ENCODE assay signal across 8 mouse cellular contexts in the genomic region with DNA sequence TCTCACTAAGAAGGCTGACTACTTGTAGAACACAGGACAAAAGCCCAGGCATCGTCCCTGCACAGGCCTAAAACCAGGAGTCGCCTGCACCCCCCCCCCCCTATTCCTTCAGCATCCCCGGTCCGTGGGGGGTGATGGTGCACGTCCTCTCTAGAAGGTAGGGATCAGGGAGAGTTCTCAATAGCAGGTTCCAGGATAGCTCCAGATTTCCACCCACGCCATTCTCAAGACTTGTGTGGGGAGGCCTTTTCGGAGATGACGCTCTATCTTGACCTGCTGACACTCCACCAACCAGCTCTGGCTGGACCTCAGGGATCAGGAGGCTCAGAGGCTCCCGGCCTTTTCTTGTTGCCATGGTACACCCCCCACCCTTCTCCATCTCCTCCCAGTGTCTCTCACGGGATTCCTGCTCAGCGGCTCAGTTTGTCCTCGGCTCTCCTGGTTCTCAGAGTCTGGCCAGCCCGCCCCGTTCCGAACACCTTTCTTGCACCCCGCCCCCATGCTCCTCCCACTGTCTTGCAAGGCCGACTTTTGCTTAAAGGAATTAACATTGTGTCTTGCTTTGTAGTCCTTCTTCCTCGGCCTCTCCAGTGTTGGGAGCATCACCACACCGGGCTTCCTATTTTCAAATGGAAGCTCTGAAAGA. TPM values are rescaled to one million over a fixed set of nuclear protein-coding genes. Genes with fewer than 3 reads are reported as not detected.
DNase-seq lines count a peak whose midpoint lies in the region; ATAC-seq and TF ChIP-seq lines count a peak whose summit lies in the region.

No protein-coding gene starts in this region.

- peak; percentile 46; the same call in 1 of the 2 replicates for ATAC-seq in cerebellum, adult (ENCODE audit: insufficient number of reproducible peaks, low FRiP score, low TSS enrichment)
- 0 out of 2 replicates have a peak, but pooled peaks have one; percentile 2 for ATAC-seq in intestine, postnatal 0 days
- 0 out of 2 replicates have a peak, but pooled peaks have one; percentile 18 for ATAC-seq in stomach, postnatal 0 days (ENCODE audit: low FRiP score, low TSS enrichment)
- no peak for ATAC-seq in CD4-positive, CD25-positive, alpha-beta regulatory T cell, adult 4 months

- H3K9ac ChIP-seq in ES-Bruce4 (ENCODE audit: low read depth, poor library complexity, severe bottlenecking), result 0 out of 2 replicates have a peak overlapping the region, but pooled peaks have one; percentile 28
- H3K9ac ChIP-seq in intestine, postnatal 0 days (ENCODE audit: low read depth, low read length), result no peak overlapping the region
- H3K9ac ChIP-seq in stomach, postnatal 0 days (ENCODE audit: low read length), result no peak overlapping the region

- WGBS in forebrain, embryonic 10.5 days, result 4% methylated on average over 19 of the region's 19 CpGs
- 23% methylated on average over 19 of the region's 19 CpGs for whole genome bisulfite sequencing in intestine, postnatal 0 days
- WGBS in stomach, postnatal 0 days, result 22% methylated on average over 19 of the region's 19 CpGs

- DNase-seq in cerebellum, adult 11 months, result no peak
- DNase-seq in forebrain, embryonic 10.5 days (ENCODE audit: extremely low spot score, low spot score), result peak; percentile 60
- DNase-seq in stomach, postnatal 0 days (ENCODE audit: low spot score), result no peak
- no peak for DNase-seq in T-cell, adult 2 months (ENCODE audit: low spot score)

- H3K27ac ChIP-seq in ES-Bruce4 (ENCODE audit: insufficient read depth, low read length), result no peak overlapping the region
- peak overlapping the region; percentile 77 for H3K27ac ChIP-seq in forebrain, embryonic 10.5 days
- no peak overlapping the region for H3K27ac ChIP-seq in intestine, postnatal 0 days (ENCODE audit: low read depth, low read length)
- 0 out of 2 replicates have a peak overlapping the region, but pooled peaks have one; percentile 3 for H3K27ac ChIP-seq in stomach, postnatal 0 days (replicated peaks)

- TF ChIP-seq CTCF in ES-Bruce4 (IDR thresholded peaks at IDR 0.05; ENCODE audit: low read depth, low read length), result no peak
- no peak for TF ChIP-seq CTCF in intestine, postnatal 0 days (IDR thresholded peaks at IDR 0.05; ENCODE audit: low read depth)
- TF ChIP-seq CTCF in stomach, postnatal 0 days (IDR thresholded peaks at IDR 0.05; ENCODE audit: low read depth), result no peak

- no peak for TF ChIP-seq POLR2A in ES-Bruce4 (IDR thresholded peaks at IDR 0.05; ENCODE audit: insufficient read depth, low read length)

- peak overlapping the region; percentile 17; the same call in 1 of the 2 replicates for H3K4me3 ChIP-seq in ES-Bruce4 (ENCODE audit: low read depth, low read length)
- H3K4me3 ChIP-seq in forebrain, embryonic 10.5 days, result peak overlapping the region; percentile 44
- H3K4me3 ChIP-seq in intestine, postnatal 0 days (ENCODE audit: low read depth, low read length), result no peak overlapping the region
- no peak overlapping the region for H3K4me3 ChIP-seq in stomach, postnatal 0 days (ENCODE audit: low read depth, low read length)

- no peak for TF ChIP-seq EP300 in ES-Bruce4 (IDR thresholded peaks at IDR 0.05; ENCODE audit: insufficient read depth, low read depth, low read length)
- TF ChIP-seq EP300 in stomach, postnatal 0 days (optimal IDR thresholded peaks at IDR 0.05), result no peak

- H3K27me3 ChIP-seq in ES-Bruce4 (ENCODE audit: control insufficient read depth, insufficient read depth, low read length, poor library complexity, severe bottlenecking), result no peaks in the 10 kb centered on the region
- H3K27me3 ChIP-seq in forebrain, embryonic 10.5 days (ENCODE audit: poor library complexity, severe bottlenecking), result peaks cover 43% of the 10 kb centered on the region
- peaks cover 3% of the 10 kb centered on the region; the same call in 1 of the 2 replicates for H3K27me3 ChIP-seq in intestine, postnatal 0 days (replicated peaks; ENCODE audit: control insufficient read depth, insufficient read depth, low read length)
- H3K27me3 ChIP-seq in stomach, postnatal 0 days (ENCODE audit: control insufficient read depth, insufficient read depth, low read length), result no peaks in the 10 kb centered on the region

- H3K36me3 ChIP-seq in ES-Bruce4 (ENCODE audit: control insufficient read depth, insufficient read depth, low read length, poor library complexity, severe bottlenecking), result no peaks in the 10 kb centered on the region
- H3K36me3 ChIP-seq in forebrain, embryonic 10.5 days (replicated peaks), result no peaks in the 10 kb centered on the region
- H3K36me3 ChIP-seq in intestine, postnatal 0 days (ENCODE audit: control insufficient read depth, insufficient read depth), result no peaks in the 10 kb centered on the region
- H3K36me3 ChIP-seq in stomach, postnatal 0 days (ENCODE audit: control insufficient read depth, insufficient read depth, low read length), result no peaks in the 10 kb centered on the region

- H3K9me3 ChIP-seq in ES-Bruce4 (replicated peaks; ENCODE audit: control insufficient read depth, insufficient read depth, low read length, poor library complexity, severe bottlenecking), result no peaks in the 10 kb centered on the region
- H3K9me3 ChIP-seq in forebrain, embryonic 10.5 days, result no peaks in the 10 kb centered on the region
- no peaks in the 10 kb centered on the region for H3K9me3 ChIP-seq in intestine, postnatal 0 days (ENCODE audit: control insufficient read depth)
- H3K9me3 ChIP-seq in stomach, postnatal 0 days (ENCODE audit: control insufficient read depth, low read length), result no peaks in the 10 kb centered on the region

- 0 out of 2 replicates have a peak overlapping the region, but pooled peaks have one; percentile 17 for H3K4me2 ChIP-seq in intestine, postnatal 0 days (replicated peaks; ENCODE audit: low read depth)
- H3K4me2 ChIP-seq in stomach, postnatal 0 days (replicated peaks; ENCODE audit: low read depth), result no peak overlapping the region

- H3K4me1 ChIP-seq in ES-Bruce4 (ENCODE audit: control insufficient read depth, insufficient read depth, low read length), result no peaks in the 10 kb centered on the region
- peaks cover 59% of the 10 kb centered on the region for H3K4me1 ChIP-seq in forebrain, embryonic 10.5 days
- 0 out of 2 replicates have a peak, but pooled peaks cover 2% of the 10 kb centered on the region for H3K4me1 ChIP-seq in intestine, postnatal 0 days (replicated peaks; ENCODE audit: control insufficient read depth, insufficient read depth, low read length)
- H3K4me1 ChIP-seq in stomach, postnatal 0 days (replicated peaks; ENCODE audit: control insufficient read depth, insufficient read depth), result peaks cover 6% of the 10 kb centered on the region

RNA-seq across cellular contexts. Expression of gene Prcd, which starts 9.6 kb away (rescaled TPM):
- not detected in 2 replicates for polyA plus RNA-seq in ES-Bruce4 (2011; ENCODE audit: insufficient read depth, insufficient read length, low read depth, missing spikeins)
- 0.62 and 1.1 TPM in 2 replicates for polyA plus RNA-seq in forebrain, embryonic 10.5 days (2016; fragmentation: Nextera tagmentation; extraction: Ambion mirVana)
- 0.84 and 1.1 TPM in 2 replicates for polyA plus RNA-seq in intestine, postnatal 0 days (2015; fragmentation: Nextera tagmentation; extraction: Ambion mirVana)
- polyA plus RNA-seq in stomach, postnatal 0 days (2015; fragmentation: Nextera tagmentation; extraction: Ambion mirVana), result 2.6 and 2.7 TPM in 2 replicates
- not detected for polyA plus RNA-seq in CD4-positive, CD25-positive, alpha-beta regulatory T cell, adult 4 months (2017; shearing (Covaris generic))

RNA-seq across cellular contexts. Expression of gene Cygb, which starts 10.4 kb away (rescaled TPM):
- not detected in 2 replicates for polyA plus RNA-seq in ES-Bruce4 (2011; ENCODE audit: insufficient read depth, insufficient read length, low read depth, missing spikeins)
- 2.5 and 2.9 TPM in 2 replicates for polyA plus RNA-seq in forebrain, embryonic 10.5 days (2016; fragmentation: Nextera tagmentation; extraction: Ambion mirVana)
- polyA plus RNA-seq in intestine, postnatal 0 days (2015; fragmentation: Nextera tagmentation; extraction: Ambion mirVana), result 17.5 and 20.2 TPM in 2 replicates
- 22.1 and 22.2 TPM in 2 replicates for polyA plus RNA-seq in stomach, postnatal 0 days (2015; fragmentation: Nextera tagmentation; extraction: Ambion mirVana)
- not detected for polyA plus RNA-seq in CD4-positive, CD25-positive, alpha-beta regulatory T cell, adult 4 months (2017; shearing (Covaris generic))

RNA-seq across cellular contexts. Expression of gene Rhbdf2, which starts 16.9 kb away (rescaled TPM):
- polyA plus RNA-seq in ES-Bruce4 (2011; ENCODE audit: insufficient read depth, insufficient read length, low read depth, missing spikeins), result 36.5 and 39.1 TPM in 2 replicates
- polyA plus RNA-seq in forebrain, embryonic 10.5 days (2016; fragmentation: Nextera tagmentation; extraction: Ambion mirVana), result 3.5 and 4.0 TPM in 2 replicates
- polyA plus RNA-seq in intestine, postnatal 0 days (2015; fragmentation: Nextera tagmentation; extraction: Ambion mirVana), result 7.6 and 8.4 TPM in 2 replicates
- polyA plus RNA-seq in stomach, postnatal 0 days (2015; fragmentation: Nextera tagmentation; extraction: Ambion mirVana), result 5.7 and 6.1 TPM in 2 replicates
- polyA plus RNA-seq in CD4-positive, CD25-positive, alpha-beta regulatory T cell, adult 4 months (2017; shearing (Covaris generic)), result 1 to 10 TPM; 3.3 to 4.3 TPM

RNA-seq across cellular contexts. Expression of gene Aanat, which starts 57.5 kb away (rescaled TPM):
- polyA plus RNA-seq in ES-Bruce4 (2011; ENCODE audit: insufficient read depth, insufficient read length, low read depth, missing spikeins), result not detected in 2 replicates
- not detected in 2 replicates for polyA plus RNA-seq in forebrain, embryonic 10.5 days (2016; fragmentation: Nextera tagmentation; extraction: Ambion mirVana)
- polyA plus RNA-seq in intestine, postnatal 0 days (2015; fragmentation: Nextera tagmentation; extraction: Ambion mirVana), result not detected in 2 replicates
- 0.10 TPM in 1 of 2 replicates, not detected in the other for polyA plus RNA-seq in stomach, postnatal 0 days (2015; fragmentation: Nextera tagmentation; extraction: Ambion mirVana)
- polyA plus RNA-seq in CD4-positive, CD25-positive, alpha-beta regulatory T cell, adult 4 months (2017; shearing (Covaris generic)), result not detected

Comparison
In these comparisons a context has a peak if more than half of its experiments do, and no peak if none do; other contexts are left out.
1. H3K27ac ChIP-seq: peak in forebrain, embryonic 10.5 days (single experiment) and stomach, postnatal 0 days (single experiment); none in ES-Bruce4 (single experiment) and intestine, postnatal 0 days (single experiment).
2. H3K4me3 ChIP-seq: peak in ES-Bruce4 (single experiment) and forebrain, embryonic 10.5 days (single experiment); none in intestine, postnatal 0 days (single experiment) and stomach, postnatal 0 days (single experiment).